Mouse (Mus musculus): ENCODE data around the gene 1700025G04Rik. TPM values are rescaled to one million over a fixed set of nuclear protein-coding genes. Genes with fewer than 3 reads are reported as not detected.

The 1700025G04Rik gene
- total and polyA plus RNA-seq, 2 experiments from 2014 or later = 13.0 to 46.1 TPM

GRCm38 (mm10) chr1:152016663-152017062 is 73.3 kb downstream of the 1700025G04Rik start:
- DNase-seq (ENCODE audit: low spot score) (no peak), ATAC-seq (ENCODE audit: insufficient read depth, low read depth) (no peak)
- 0 out of 2 replicates have a peak, but pooled peaks cover 6% of the 10 kb centered on the region for H3K4me1 ChIP-seq (ENCODE audit: control insufficient read depth, insufficient read depth)
- TF ChIP-seq EP300 (IDR thresholded peaks at IDR 0.05; ENCODE audit: low read depth) (no peak), CTCF (IDR thresholded peaks at IDR 0.05; ENCODE audit: low read depth) (no peak)
- no peak overlapping the region for H3K27ac ChIP-seq (ENCODE audit: low read depth)
- H3K36me3 ChIP-seq (replicated peaks; ENCODE audit: control insufficient read depth, insufficient read depth, low read length) = no peaks in the 10 kb centered on the region
- no peak overlapping the region for H3K4me3 ChIP-seq (ENCODE audit: low read depth, low read length)
- no peaks in the 10 kb centered on the region for H3K9me3 ChIP-seq (replicated peaks; ENCODE audit: control insufficient read depth, low read length)
- H3K4me2 ChIP-seq (ENCODE audit: low read depth, low read length) = no peak overlapping the region
- H3K27me3 ChIP-seq (ENCODE audit: control insufficient read depth, insufficient read depth, low read length) = no peaks in the 10 kb centered on the region
- WGBS = 89% methylated on average over 3 of the region's 3 CpGs
- no peak overlapping the region for H3K9ac ChIP-seq (replicated peaks; ENCODE audit: low read depth, low read length)

GRCm38 (mm10) chr1:152015555-152016125 is 74.3 kb downstream of the 1700025G04Rik start:
- Histone ChIP-seq H3K9me3 (replicated peaks; ENCODE audit: control insufficient read depth, low read length) (no peaks in the 10 kb centered on the region), H3K9ac (replicated peaks; ENCODE audit: low read depth, low read length) (no peak overlapping the region), H3K4me1 (ENCODE audit: control insufficient read depth, insufficient read depth) (0 out of 2 replicates have a peak, but pooled peaks cover 6% of the 10 kb centered on the region), H3K4me2 (ENCODE audit: low read depth, low read length) (no peak overlapping the region), H3K36me3 (replicated peaks; ENCODE audit: control insufficient read depth, insufficient read depth, low read length) (no peaks in the 10 kb centered on the region), H3K4me3 (ENCODE audit: low read depth, low read length) (no peak overlapping the region), H3K27me3 (ENCODE audit: control insufficient read depth, insufficient read depth, low read length) (no peaks in the 10 kb centered on the region), H3K27ac (ENCODE audit: low read depth) (peak overlapping the region; percentile 36; the same call in 1 of the 2 replicates)
- DNase-seq (ENCODE audit: low spot score) (peak; percentile 65), ATAC-seq (ENCODE audit: insufficient read depth, low read depth) (no peak)
- 38% methylated on average over 7 of the region's 7 CpGs for WGBS
- TF ChIP-seq CTCF (IDR thresholded peaks at IDR 0.05; ENCODE audit: low read depth) = no peak
- TF ChIP-seq EP300 (IDR thresholded peaks at IDR 0.05; ENCODE audit: low read depth) = no peak

- 91% methylated on average over 5 of the region's 5 CpGs for WGBS
- no peak overlapping the region for H3K27ac ChIP-seq (ENCODE audit: low read depth)
- no peak overlapping the region for H3K4me3 ChIP-seq (ENCODE audit: low read depth, low read length)
- no peaks in the 10 kb centered on the region for H3K36me3 ChIP-seq (replicated peaks; ENCODE audit: control insufficient read depth, insufficient read depth, low read length)
- DNase-seq (ENCODE audit: low spot score) = no peak
- H3K4me2 ChIP-seq (ENCODE audit: low read depth, low read length) = no peak overlapping the region
- no peaks in the 10 kb centered on the region for H3K9me3 ChIP-seq (replicated peaks; ENCODE audit: control insufficient read depth, low read length)
- no peak for ATAC-seq (ENCODE audit: insufficient read depth, low read depth)
- H3K27me3 ChIP-seq (ENCODE audit: control insufficient read depth, insufficient read depth, low read length) = no peaks in the 10 kb centered on the region
- peaks cover 14% of the 10 kb centered on the region; the same call in 1 of the 2 replicates for H3K4me1 ChIP-seq (ENCODE audit: control insufficient read depth, insufficient read depth)
- no peak overlapping the region for H3K9ac ChIP-seq (replicated peaks; ENCODE audit: low read depth, low read length)
- TF ChIP-seq EP300 (IDR thresholded peaks at IDR 0.05; ENCODE audit: low read depth) = no peak
Measured at GRCm38 (mm10) chr1:152011741-152012140, 78.2 kb downstream of the 1700025G04Rik start.

GRCm38 (mm10) chr1:152010251-152010980 is 79.5 kb downstream of the 1700025G04Rik start:
- H3K27ac ChIP-seq (ENCODE audit: low read depth) = no peak overlapping the region
- no peaks in the 10 kb centered on the region for H3K9me3 ChIP-seq (replicated peaks; ENCODE audit: control insufficient read depth, low read length)
- no peak overlapping the region for H3K4me3 ChIP-seq (ENCODE audit: low read depth, low read length)
- WGBS = 81% methylated on average over 13 of the region's 13 CpGs
- H3K4me1 ChIP-seq (ENCODE audit: control insufficient read depth, insufficient read depth) = peaks cover 8% of the 10 kb centered on the region; the same call in 1 of the 2 replicates
- TF ChIP-seq CTCF (IDR thresholded peaks at IDR 0.05; ENCODE audit: low read depth) (no peak), EP300 (IDR thresholded peaks at IDR 0.05; ENCODE audit: low read depth) (no peak)
- no peak for DNase-seq (ENCODE audit: low spot score)
- no peaks in the 10 kb centered on the region for H3K27me3 ChIP-seq (ENCODE audit: control insufficient read depth, insufficient read depth, low read length)
- H3K4me2 ChIP-seq (ENCODE audit: low read depth, low read length) = no peak overlapping the region
- ATAC-seq (ENCODE audit: insufficient read depth, low read depth) = no peak
- H3K36me3 ChIP-seq (replicated peaks; ENCODE audit: control insufficient read depth, insufficient read depth, low read length) = peaks cover 11% of the 10 kb centered on the region; the same call in 1 of the 2 replicates
- no peak overlapping the region for H3K9ac ChIP-seq (replicated peaks; ENCODE audit: low read depth, low read length)

GRCm38 (mm10) chr1:152008473-152008991 is 81.4 kb downstream of the 1700025G04Rik start:
- DNase-seq (ENCODE audit: low spot score) (no peak), ATAC-seq (ENCODE audit: insufficient read depth, low read depth) (peak; percentile 47; the same call in 1 of the 2 replicates)
- Histone ChIP-seq H3K9ac (replicated peaks; ENCODE audit: low read depth, low read length) (no peak overlapping the region), H3K4me2 (ENCODE audit: low read depth, low read length) (no peak overlapping the region), H3K4me3 (ENCODE audit: low read depth, low read length) (no peak overlapping the region), H3K36me3 (replicated peaks; ENCODE audit: control insufficient read depth, insufficient read depth, low read length) (peaks cover 16% of the 10 kb centered on the region), H3K27ac (ENCODE audit: low read depth) (no peak overlapping the region), H3K27me3 (ENCODE audit: control insufficient read depth, insufficient read depth, low read length) (no peaks in the 10 kb centered on the region), H3K9me3 (replicated peaks; ENCODE audit: control insufficient read depth, low read length) (no peaks in the 10 kb centered on the region), H3K4me1 (ENCODE audit: control insufficient read depth, insufficient read depth) (peaks cover 7% of the 10 kb centered on the region; the same call in 1 of the 2 replicates)
- TF ChIP-seq EP300 (IDR thresholded peaks at IDR 0.05; ENCODE audit: low read depth) (no peak), CTCF (IDR thresholded peaks at IDR 0.05; ENCODE audit: low read depth) (no peak)
- WGBS = 38% methylated on average over 8 of the region's 8 CpGs

Data from heart, postnatal 0 days (tissue).